ENCODE assay signal across 13 mouse cellular contexts in genomic region chr7:101029446-101029845, GRCm38 (mm10). TPM values are rescaled to one million over a fixed set of nuclear protein-coding genes. Genes with fewer than 3 reads are reported as not detected.
A peak's percentile ranks its signal among the peaks of the same experiment; 100 is the strongest.
DNase-seq lines count a peak whose midpoint lies in the region; ATAC-seq lines count a peak whose summit lies in the region.
"Had no signal": no experiment of that assay in that cellular context is flagged by ENCODE, and none has a peak within 500 bp of the region (broad histone marks: within the 10 kb centered on the region; RNA-seq: fewer than 3 reads in every experiment).

No protein-coding gene starts in this region.

- no peaks in the 10 kb centered on the region for H3K36me3 ChIP-seq in liver, embryonic 15.5 days (replicated peaks)
- H3K36me3 ChIP-seq: embryonic facial prominence, embryonic 13.5 days had no signal

- H3K27ac ChIP-seq in liver, embryonic 15.5 days (replicated peaks): peak overlapping the region; percentile 55; the same call in 1 of the 2 replicates
- H3K27ac ChIP-seq: embryonic facial prominence, embryonic 13.5 days had no signal

- H3K4me3 ChIP-seq in liver, embryonic 15.5 days (replicated peaks): no peak overlapping the region
- H3K4me3 ChIP-seq: embryonic facial prominence, embryonic 13.5 days had no signal

- no peak overlapping the region for H3K4me2 ChIP-seq in liver, embryonic 15.5 days
- H3K4me2 ChIP-seq: embryonic facial prominence, embryonic 13.5 days; heart, embryonic 11.5 days; midbrain, embryonic 11.5 days had no signal

- H3K4me1 ChIP-seq in liver, embryonic 15.5 days (replicated peaks): peaks cover 23% of the 10 kb centered on the region

- WGBS in liver, embryonic 15.5 days (ENCODE audit: insufficient replicate concordance): 4% methylated on average over 6 of the region's 6 CpGs

- 0 out of 2 replicates have a peak, but pooled peaks cover 4% of the 10 kb centered on the region for H3K27me3 ChIP-seq in liver, embryonic 15.5 days
- H3K27me3 ChIP-seq: embryonic facial prominence, embryonic 13.5 days had no signal

- peak; percentile 53 for DNase-seq in 416B (ENCODE audit: low read depth)
- peak; percentile 64 to 79 for DNase-seq in lung, postnatal 4 days
- DNase-seq in left cerebral cortex, postnatal 14 days (ENCODE audit: low spot score in 2 of 2): no peak
- DNase-seq in cerebellum, adult 11-12 months: no peak
- no peak for DNase-seq in cerebellum, postnatal 14 days
- DNase-seq: cerebellum, postnatal 10 days; kidney, adult 2 months had no signal

- no peaks in the 10 kb centered on the region for H3K9me3 ChIP-seq in liver, embryonic 15.5 days (replicated peaks)
- H3K9me3 ChIP-seq: embryonic facial prominence, embryonic 13.5 days had no signal

- intact Hi-C loops in left cerebral cortex, postnatal 14 days (cut with DNase I): no loop called here

- no peak overlapping the region for H3K9ac ChIP-seq in liver, embryonic 15.5 days
- H3K9ac ChIP-seq: embryonic facial prominence, embryonic 13.5 days had no signal

- peak; percentile 39 for ATAC-seq in granulocyte monocyte progenitor cell, adult 5-6 weeks (replicated peaks; ENCODE audit: poor library complexity, severe bottlenecking)
- peak; percentile 47; the same call in 1 of the 2 replicates for ATAC-seq in liver, embryonic 15.5 days (ENCODE audit: insufficient read depth)
- ATAC-seq: CD4-positive, CD25-positive, alpha-beta regulatory T cell, adult 4 months had no signal

RNA-seq across cellular contexts. Expression of gene P2ry2, which starts 16.8 kb away (rescaled TPM):
- total RNA-seq in granulocyte monocyte progenitor cell, adult 5-6 weeks (2014; fragmentation: Nextera tagmentation): 8.7 and 15.1 TPM in 2 replicates
- total RNA-seq in granulocyte monocyte progenitor cell, adult 5-6 weeks (2017): 6.2 and 7.8 TPM in 2 replicates
- polyA plus RNA-seq in liver, embryonic 15.5 days (2015; fragmentation: Nextera tagmentation; extraction: Ambion mirVana): 1.5 and 2.1 TPM in 2 replicates
- under 1 TPM; 0.55 to 0.92 TPM for total RNA-seq in left cerebral cortex, postnatal 14 days (2021)
- polyA plus RNA-seq: CD4-positive, CD25-positive, alpha-beta regulatory T cell, adult 4 months; midbrain, embryonic 11.5 days had no signal

RNA-seq across cellular contexts. Expression of gene P2ry6, which starts 55.0 kb away (rescaled TPM):
- not detected in 2 replicates for total RNA-seq in granulocyte monocyte progenitor cell, adult 5-6 weeks (2014; fragmentation: Nextera tagmentation)
- total RNA-seq in granulocyte monocyte progenitor cell, adult 5-6 weeks (2017): 0.17 TPM in 1 of 2 replicates, not detected in the other
- 4.1 and 5.0 TPM in 2 replicates for polyA plus RNA-seq in liver, embryonic 15.5 days (2015; fragmentation: Nextera tagmentation; extraction: Ambion mirVana)
- total RNA-seq in left cerebral cortex, postnatal 14 days (2021): 1 to 10 TPM; 4.2 to 4.3 TPM
- polyA plus RNA-seq: CD4-positive, CD25-positive, alpha-beta regulatory T cell, adult 4 months had no signal

Comparison
In these comparisons a context has a peak if more than half of its experiments do, and no peak if none do; other contexts are left out.
1. DNase-seq: peak in 416B (single experiment) and lung, postnatal 4 days (2 of 2); none in left cerebral cortex, postnatal 14 days (0 of 2), cerebellum, adult 11-12 months (single experiment) and cerebellum, postnatal 14 days (0 of 2).
2. RNA of gene P2ry6, which starts 55.0 kb away (total RNA-seq): 4.2 to 4.3 TPM in left cerebral cortex, postnatal 14 days; 0.17 TPM in granulocyte monocyte progenitor cell, adult 5-6 weeks; every median in the first group is over 4 times any median in the second.